Comparison of ENCODE assay signal across 8 mouse cellular contexts in genomic region chr12:83950493-83950839, GRCm38 (mm10). TPM values are rescaled to one million over a fixed set of nuclear protein-coding genes. Genes with fewer than 3 reads are reported as not detected.
DNase-seq lines count a peak whose midpoint lies in the region; ATAC-seq lines count a peak whose summit lies in the region.

Riox1 (plus strand) TSS chr12:83950608.

- under 1% methylated on average over 33 of the region's 37 CpGs for WGBS in hindbrain, embryonic 11.5 days

- peak within 1 kb of the TSS; percentile 90 for H3K4me3 ChIP-seq in hindbrain, embryonic 11.5 days (ENCODE audit: low read depth, low read length)

- H3K4me2 ChIP-seq in hindbrain, embryonic 11.5 days (replicated peaks; ENCODE audit: low read depth, low read length): peak within 1 kb of the TSS; percentile 95

- peak; percentile 88 for DNase-seq in MN1 (ENCODE audit: low spot score)
- peak; percentile 86 for DNase-seq in cerebellum, adult 9-11 months
- peak; percentile 61 to 91 for DNase-seq in frontal cortex, adult 2 months (ENCODE audit: extremely low spot score in 1 of 2, low spot score in 1 of 2)
- peak; percentile 89 for DNase-seq in hindbrain, embryonic 11.5 days (ENCODE audit: low spot score)
- peak; percentile 71 to 85 for DNase-seq in layer of hippocampus, postnatal 10 days (ENCODE audit: low spot score in 2 of 2)
- DNase-seq in lung, postnatal 10 days: peak; percentile 90
- peak; percentile 83 for DNase-seq in ovary, postnatal 36 days (ENCODE audit: low spot score)
- peak; percentile 76 to 82 for DNase-seq in thymus, postnatal 36 days

- H3K4me1 ChIP-seq in hindbrain, embryonic 11.5 days (replicated peaks; ENCODE audit: control insufficient read depth, insufficient read depth, low read length): peaks cover 10% of the 10 kb centered on the region; the same call in 1 of the 2 replicates

- no peaks in the 10 kb centered on the region; the same call in 1 of the 2 replicates for H3K36me3 ChIP-seq in hindbrain, embryonic 11.5 days (ENCODE audit: control insufficient read depth, insufficient read depth, low read length)

- ATAC-seq in hindbrain, embryonic 11.5 days (ENCODE audit: low FRiP score): peak; percentile 93

- peak within 1 kb of the TSS; percentile 84 for H3K9ac ChIP-seq in hindbrain, embryonic 11.5 days (ENCODE audit: low read depth, low read length)

- H3K27me3 ChIP-seq in hindbrain, embryonic 11.5 days (ENCODE audit: control insufficient read depth, insufficient read depth, low read length): no peaks in the 10 kb centered on the region

- H3K27ac ChIP-seq in hindbrain, embryonic 11.5 days (ENCODE audit: low read depth, low read length): peak within 1 kb of the TSS; percentile 74

- H3K9me3 ChIP-seq in hindbrain, embryonic 11.5 days (ENCODE audit: control insufficient read depth, low read length): no peaks in the 10 kb centered on the region

RNA-seq across cellular contexts. Expression of gene Riox1, which starts in this region (rescaled TPM):
- polyA plus RNA-seq in frontal cortex, adult 2 months (2012; rRNA removed): 11.5 and 12.0 TPM in 2 replicates
- 14.9 and 15.0 TPM in 2 replicates for polyA plus RNA-seq in hindbrain, embryonic 11.5 days (2014; fragmentation: Nextera tagmentation; extraction: Ambion mirVana)
- 10 to 100 TPM; 14.3 to 16.4 TPM for total RNA-seq in layer of hippocampus, postnatal 10 days (2021)

Comparison
In these comparisons a context has a peak if more than half of its experiments do, and no peak if none do; other contexts are left out.
1. Peak in every context shown above with its lines: DNase-seq, ATAC-seq, H3K4me3 ChIP-seq and H3K27ac ChIP-seq.